Mouse (Mus musculus) neural tube, embryonic 14.5 days (tissue): Measurements from ENCODE around the gene Paxx. TPM values are rescaled to one million over a fixed set of nuclear protein-coding genes. Genes with fewer than 3 reads are reported as not detected.

Experiments
- ATAC-seq: fragments of 200-750 bp; cut with Nextera tagmentation; 2 replicates; pipeline ENCODE4 v1.8.0; 2017; ENCODE audit warnings: low read depth, mild to moderate bottlenecking, moderate TSS enrichment, moderate library complexity
- H3K27ac ChIP-seq: fragments of 300-500 bp; sonication (generic); 2 replicates; pipeline ENCODE4 v1.5.1; 2014; ENCODE audit warnings: low read depth, mild to moderate bottlenecking, control low read depth, low read length, moderate library complexity, mixed read lengths
- H3K27me3 ChIP-seq: fragments of 300-500 bp; sonication (generic); 2 replicates; pipeline ENCODE4 v1.6.1; 2014; ENCODE audit warnings: low read length; ENCODE audit not compliant: control insufficient read depth, insufficient read depth
- H3K36me3 ChIP-seq: fragments of 300-500 bp; sonication (generic); 2 replicates; pipeline ENCODE4 v1.6.1; 2014; ENCODE audit warnings: low read length, mixed read lengths; ENCODE audit not compliant: control insufficient read depth, insufficient read depth
- H3K4me1 ChIP-seq: fragments of 300-500 bp; sonication (generic); 2 replicates; pipeline ENCODE4 v1.6.1; 2014; ENCODE audit warnings: low read length; ENCODE audit not compliant: control insufficient read depth, insufficient read depth
- H3K4me2 ChIP-seq: fragments of 300-500 bp; sonication (generic); 2 replicates; pipeline ENCODE4 v1.6.1; 2014; ENCODE audit warnings: mild to moderate bottlenecking, low read depth, low read length, control low read depth
- H3K4me3 ChIP-seq: fragments of 300-500 bp; sonication (generic); 2 replicates; pipeline ENCODE4 v1.5.1; 2014; ENCODE audit warnings: low read depth, low read length, control low read depth, mixed read lengths
- H3K9ac ChIP-seq: fragments of 300-500 bp; sonication (generic); replicated peaks from 2 replicates; pipeline ENCODE4 v1.6.1; 2014; ENCODE audit warnings: low read depth, mild to moderate bottlenecking, control low read depth, low read length, mixed read lengths
- H3K9me3 ChIP-seq: fragments of 300-500 bp; sonication (generic); 2 replicates; pipeline ENCODE4 v1.6.1; 2016; ENCODE audit warnings: low read length; ENCODE audit not compliant: control insufficient read depth
- WGBS: fragments of 180-500 bp; shearing (Covaris S2); extraction: QIAGEN DNeasy Blood & Tissue Kit; methylation state at CpG from one replicate; pipeline ENCODE4 v1.1.7; 2014; 5-methylcytosine and 5-hydroxymethylcytosine counted together
- polyA plus RNA-seq: library from polyadenylated mRNA; unstranded; fragments of >200 nt; fragmentation: Nextera tagmentation; extraction: Ambion mirVana; gene quantifications from 2 replicates; pipeline ENCODE4 v1.2.1, GENCODE M21; 2014

The Paxx gene
- polyA plus RNA-seq, 1 experiment from 2014 or later = 124 TPM

GRCm38 (mm10) chr2:25500576-25501405 is 39.9 kb upstream of the Paxx start, which contains the start of gene Fbxw5:
Gene Fbxw5, plus strand, starts transcription at chr2:25500750.
- Histone ChIP-seq H3K4me1 (peaks cover 13% of the 10 kb centered on the region), H3K9me3 (no peaks in the 10 kb centered on the region), H3K27me3 (no peaks in the 10 kb centered on the region), H3K4me2 (peak within 1 kb of the TSS; percentile 95), H3K4me3 (peak within 1 kb of the TSS; percentile 86), H3K27ac (peak within 1 kb of the TSS; percentile 85), H3K36me3 (peaks cover 18% of the 10 kb centered on the region; the same call in 1 of the 2 replicates), H3K9ac (peak within 1 kb of the TSS; percentile 95)
- WGBS = 2% methylated on average over 25 of the region's 44 CpGs
- peak; percentile 85 for ATAC-seq

- H3K4me2 ChIP-seq = peak overlapping the region; percentile 54
- peak overlapping the region; percentile 22; the same call in 1 of the 2 replicates for H3K27ac ChIP-seq
- H3K4me1 ChIP-seq = peaks cover 13% of the 10 kb centered on the region
- peak; percentile 36 for ATAC-seq
- H3K36me3 ChIP-seq = peaks cover 12% of the 10 kb centered on the region; the same call in 1 of the 2 replicates
- H3K9ac ChIP-seq = peak overlapping the region; percentile 34; the same call in 1 of the 2 replicates
- no peaks in the 10 kb centered on the region for H3K27me3 ChIP-seq
- peak overlapping the region; percentile 86; the same call in 1 of the 2 replicates for H3K4me3 ChIP-seq
- no peaks in the 10 kb centered on the region for H3K9me3 ChIP-seq
- 68% methylated on average over 6 of the region's 6 CpGs for WGBS
Observed at GRCm38 (mm10) chr2:25500071-25500575, 39.2 kb upstream of the Paxx start.

- WGBS = 73% methylated on average over 15 of the region's 15 CpGs
- no peak overlapping the region for H3K4me2 ChIP-seq
- H3K36me3 ChIP-seq = peaks cover 2% of the 10 kb centered on the region; the same call in 1 of the 2 replicates
- no peaks in the 10 kb centered on the region for H3K9me3 ChIP-seq
- H3K27ac ChIP-seq = no peak overlapping the region
- H3K27me3 ChIP-seq = no peaks in the 10 kb centered on the region
- no peak overlapping the region for H3K9ac ChIP-seq
- no peak for ATAC-seq
- H3K4me3 ChIP-seq = no peak overlapping the region
- H3K4me1 ChIP-seq = peaks cover 13% of the 10 kb centered on the region
Observed at GRCm38 (mm10) chr2:25498622-25499478, 38.0 kb upstream of the Paxx start.

GRCm38 (mm10) chr2:25497846-25498575 is 37.1 kb upstream of the Paxx start:
- no peak for ATAC-seq
- Histone ChIP-seq H3K4me2 (no peak overlapping the region), H3K36me3 (no peaks in the 10 kb centered on the region), H3K9me3 (no peaks in the 10 kb centered on the region), H3K4me1 (peaks cover 13% of the 10 kb centered on the region), H3K27ac (no peak overlapping the region), H3K9ac (no peak overlapping the region), H3K27me3 (no peaks in the 10 kb centered on the region), H3K4me3 (no peak overlapping the region)
- 63% methylated on average over 6 of the region's 6 CpGs for WGBS

- 47% methylated on average over 4 of the region's 4 CpGs for WGBS
- Histone ChIP-seq H3K4me2 (no peak overlapping the region), H3K4me3 (no peak overlapping the region), H3K27me3 (no peaks in the 10 kb centered on the region), H3K36me3 (no peaks in the 10 kb centered on the region), H3K27ac (no peak overlapping the region), H3K9me3 (no peaks in the 10 kb centered on the region), H3K9ac (no peak overlapping the region), H3K4me1 (peaks cover 6% of the 10 kb centered on the region)
- ATAC-seq = no peak
Observed at GRCm38 (mm10) chr2:25496462-25496861, 35.6 kb upstream of the Paxx start.

- ATAC-seq = no peak
- Histone ChIP-seq H3K4me1 (no peaks in the 10 kb centered on the region), H3K9me3 (no peaks in the 10 kb centered on the region), H3K4me3 (no peak within 1 kb of the TSS), H3K27me3 (no peaks in the 10 kb centered on the region), H3K27ac (no peak within 1 kb of the TSS), H3K9ac (no peak within 1 kb of the TSS), H3K36me3 (no peaks in the 10 kb centered on the region), H3K4me2 (no peak within 1 kb of the TSS)
- 87% methylated on average over 5 of the region's 5 CpGs for WGBS
Observed at GRCm38 (mm10) chr2:25493476-25493961, 32.6 kb upstream of the Paxx start, which contains the start of gene Lcn12. Gene Lcn12, minus strand, starts transcription at chr2:25493911.

GRCm38 (mm10) chr2:25492988-25493387 is 32.1 kb upstream of the Paxx start:
- no peak overlapping the region for H3K4me2 ChIP-seq
- 87% methylated on average over 5 of the region's 5 CpGs for WGBS
- no peaks in the 10 kb centered on the region for H3K36me3 ChIP-seq
- H3K4me1 ChIP-seq = no peaks in the 10 kb centered on the region
- H3K9ac ChIP-seq = no peak overlapping the region
- H3K4me3 ChIP-seq = no peak overlapping the region
- H3K27ac ChIP-seq = no peak overlapping the region
- no peaks in the 10 kb centered on the region for H3K27me3 ChIP-seq
- H3K9me3 ChIP-seq = no peaks in the 10 kb centered on the region
- no peak for ATAC-seq

GRCm38 (mm10) chr2:25488671-25489068 is 27.8 kb upstream of the Paxx start:
- H3K27ac ChIP-seq = no peak overlapping the region
- H3K27me3 ChIP-seq = no peaks in the 10 kb centered on the region
- ATAC-seq = no peak

More at GRCm38 (mm10) chr2:25488671-25489068, 27.8 kb upstream of the Paxx start:
- Histone ChIP-seq H3K4me3 (no peak overlapping the region), H3K9me3 (no peaks in the 10 kb centered on the region), H3K9ac (no peak overlapping the region), H3K36me3 (no peaks in the 10 kb centered on the region), H3K4me1 (no peaks in the 10 kb centered on the region), H3K4me2 (no peak overlapping the region)
- 83% methylated on average over 7 of the region's 7 CpGs for WGBS
